Mouse (Mus musculus) spleen, postnatal 36 days (tissue): ENCODE data around the gene Elavl4.

Source experiments
- DNase-seq, 2 experiments: peaks; one replicate each; pipeline ENCODE4 v3.0.0; 2022; ENCODE audit warnings: low spot score in 2 of 2, mixed read lengths in 1 of 2

Elavl4 gene

DNA sequence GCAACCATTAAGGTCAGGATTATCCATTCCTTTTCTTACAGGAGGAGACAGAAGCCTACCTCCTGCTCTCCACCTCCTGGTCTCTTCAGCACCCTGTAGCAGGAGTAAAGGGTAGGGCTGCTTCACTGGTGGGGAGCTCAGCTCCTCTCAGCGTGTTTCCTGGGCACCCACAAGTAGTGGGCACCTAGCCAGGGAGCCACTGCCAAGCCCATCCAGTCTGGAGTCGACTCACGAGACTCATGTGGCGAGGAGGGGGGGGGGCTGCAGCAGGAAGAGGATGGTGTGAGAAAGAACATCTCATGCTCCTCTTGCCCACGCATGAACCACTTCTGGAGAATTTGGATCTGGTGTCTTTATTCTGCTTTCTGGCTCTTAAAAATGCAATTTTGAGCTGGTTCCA, 186.5 kb downstream of the Elavl4 start:
- DNase-seq, result no peak

DNA sequence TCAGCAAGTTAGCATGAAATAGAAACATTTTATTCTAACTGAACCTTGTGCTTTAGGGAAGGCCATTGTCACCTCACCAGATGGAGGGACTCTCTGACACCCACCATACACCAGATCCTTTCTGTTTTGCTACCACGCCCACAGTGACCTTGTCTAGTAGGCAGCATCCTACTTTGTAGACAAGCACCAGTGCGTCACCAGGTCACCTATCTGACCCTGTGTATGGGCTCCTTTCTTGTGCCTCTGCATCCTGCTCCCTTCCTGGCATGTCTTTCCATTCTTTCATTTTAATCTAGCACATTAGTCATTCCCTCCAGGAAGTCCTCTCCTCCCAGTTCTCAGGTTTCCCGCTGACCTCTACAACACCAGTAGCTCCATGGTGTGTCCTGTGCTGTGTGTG, 190.1 kb downstream of the Elavl4 start:
- DNase-seq, result no peak

DNA sequence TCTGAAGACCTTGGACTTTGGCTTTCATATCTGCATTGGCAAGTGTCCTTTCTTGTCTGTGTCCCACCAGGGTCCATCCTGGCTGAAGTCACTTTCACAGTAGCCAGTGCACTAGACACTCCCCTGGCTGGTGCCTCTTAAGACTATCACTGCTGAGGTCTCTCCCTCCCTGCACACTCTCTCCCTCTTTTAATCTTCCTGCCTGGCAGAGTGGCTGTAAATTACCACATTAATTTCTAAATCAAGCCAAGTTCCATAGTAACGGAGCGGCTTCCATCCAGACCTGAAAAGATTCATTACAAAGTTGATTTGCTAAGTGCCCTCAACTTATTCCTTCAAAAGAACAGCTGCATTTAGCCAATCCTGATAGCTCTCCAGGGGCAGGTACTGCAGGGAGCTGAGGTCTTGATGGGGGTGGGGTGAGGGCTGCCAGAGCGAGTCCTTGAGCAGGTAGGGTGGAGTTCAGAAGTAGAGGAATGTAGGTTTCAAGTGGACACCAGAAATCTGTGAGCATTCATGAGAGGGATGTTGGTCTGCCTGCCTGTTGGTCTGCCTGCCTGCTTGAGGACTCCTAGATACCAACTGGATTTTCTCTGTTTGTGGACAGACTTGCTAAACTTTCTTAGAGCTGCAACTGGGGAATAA, 194.1 kb downstream of the Elavl4 start:
- no peak for DNase-seq

DNA sequence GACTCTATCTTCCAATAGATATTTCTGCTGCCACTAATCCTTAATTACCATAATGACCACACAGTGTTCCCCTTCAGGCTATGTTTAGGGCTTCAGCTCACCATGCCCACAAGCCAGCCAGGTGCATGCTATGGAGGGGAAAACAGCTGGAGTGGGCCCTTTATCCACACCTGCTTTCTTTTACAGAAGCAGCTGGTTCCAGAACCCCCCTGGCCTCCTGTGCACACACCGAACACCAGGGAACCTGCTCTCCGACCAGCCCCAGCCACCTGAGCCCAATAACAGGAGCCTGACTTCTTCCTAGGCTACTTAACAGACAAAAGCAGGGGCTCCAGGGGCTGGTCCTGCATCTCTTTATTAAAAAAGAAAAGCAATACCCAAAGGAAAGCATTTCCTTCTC, 195.8 kb downstream of the Elavl4 start:
- no peak for DNase-seq
